20 mouse cellular contexts compared by ENCODE assay signal in the genomic region with DNA sequence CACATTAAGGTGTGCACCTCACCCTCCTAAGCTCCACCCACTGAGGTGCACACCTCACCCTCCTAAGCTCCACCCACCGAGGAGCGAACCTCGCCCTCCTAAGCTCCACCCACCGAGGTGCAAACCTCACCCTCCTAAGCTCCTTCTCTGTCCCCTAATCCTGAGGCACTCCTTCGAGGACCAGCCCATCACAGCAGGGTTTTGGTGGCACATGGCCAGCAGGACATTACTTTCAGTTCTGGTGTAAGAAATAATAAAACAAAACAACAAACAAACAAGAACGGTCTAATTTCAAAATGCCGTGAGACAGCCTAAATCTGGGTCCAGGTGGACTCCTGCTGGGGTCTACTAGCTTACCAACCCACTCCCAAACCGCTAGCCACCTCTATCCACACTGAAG.
A peak's percentile ranks its signal among the peaks of the same experiment; 100 is the strongest.
DNase-seq lines count a peak whose midpoint lies in the region; ATAC-seq lines count a peak whose summit lies in the region.
"Had no signal": no experiment of that assay in that cellular context is flagged by ENCODE, and none has a peak within 500 bp of the region (broad histone marks: within the 10 kb centered on the region; RNA-seq: fewer than 3 reads in every experiment).

No protein-coding gene starts in this region.

- no peak overlapping the region for H3K9ac ChIP-seq in liver, embryonic 12.5 days
- no peak overlapping the region for H3K9ac ChIP-seq in liver, embryonic 11.5 days (ENCODE audit: low read depth, low read length)
- no peak overlapping the region for H3K9ac ChIP-seq in midbrain, embryonic 13.5 days (replicated peaks)
- H3K9ac ChIP-seq: embryonic facial prominence, embryonic 13.5 days; embryonic facial prominence, embryonic 15.5 days; forebrain, embryonic 13.5 days; forebrain, embryonic 15.5 days; forebrain, postnatal 0 days had no signal

- no peaks in the 10 kb centered on the region for H3K27me3 ChIP-seq in liver, embryonic 12.5 days (replicated peaks)
- H3K27me3 ChIP-seq in liver, embryonic 11.5 days (replicated peaks; ENCODE audit: control insufficient read depth, insufficient read depth, low read length) = no peaks in the 10 kb centered on the region
- no peaks in the 10 kb centered on the region for H3K27me3 ChIP-seq in midbrain, embryonic 13.5 days
- H3K27me3 ChIP-seq: forebrain, embryonic 13.5 days; forebrain, embryonic 15.5 days had no signal

- no peak overlapping the region for H3K4me2 ChIP-seq in liver, embryonic 12.5 days
- H3K4me2 ChIP-seq in liver, embryonic 11.5 days = no peak overlapping the region
- no peak overlapping the region for H3K4me2 ChIP-seq in midbrain, embryonic 13.5 days (replicated peaks)
- H3K4me2 ChIP-seq: embryonic facial prominence, embryonic 13.5 days; embryonic facial prominence, embryonic 15.5 days; forebrain, embryonic 13.5 days; forebrain, embryonic 15.5 days had no signal

- ATAC-seq in liver, embryonic 12.5 days = no peak
- ATAC-seq in liver, embryonic 11.5 days (replicated peaks; ENCODE audit: low FRiP score) = no peak; the same call in 1 of the 2 replicates
- no peak for ATAC-seq in erythroid progenitor cell, adult 5-6 weeks (replicated peaks; ENCODE audit: low FRiP score, poor library complexity, severe bottlenecking)
- ATAC-seq in midbrain, embryonic 13.5 days = no peak
- ATAC-seq: forebrain, embryonic 13.5 days; forebrain, embryonic 15.5 days; forebrain, postnatal 0 days; Patski had no signal

- H3K4me3 ChIP-seq in liver, embryonic 12.5 days = no peak overlapping the region
- no peak overlapping the region for H3K4me3 ChIP-seq in liver, embryonic 11.5 days (ENCODE audit: low read depth, low read length)
- H3K4me3 ChIP-seq in midbrain, embryonic 13.5 days (replicated peaks) = no peak overlapping the region
- H3K4me3 ChIP-seq: embryonic facial prominence, embryonic 13.5 days; embryonic facial prominence, embryonic 15.5 days; erythroblast, embryonic 14.5 days; forebrain, embryonic 13.5 days; forebrain, embryonic 15.5 days had no signal

- peak overlapping the region; percentile 54; the same call in 1 of the 2 replicates for H3K27ac ChIP-seq in liver, embryonic 12.5 days
- H3K27ac ChIP-seq in liver, embryonic 11.5 days (ENCODE audit: low read depth, low read length) = no peak overlapping the region
- no peak overlapping the region for H3K27ac ChIP-seq in midbrain, embryonic 13.5 days
- H3K27ac ChIP-seq: embryonic facial prominence, embryonic 13.5 days; embryonic facial prominence, embryonic 15.5 days; forebrain, embryonic 13.5 days; forebrain, embryonic 15.5 days had no signal

- H3K9me3 ChIP-seq in liver, embryonic 12.5 days (replicated peaks) = no peaks in the 10 kb centered on the region
- H3K9me3 ChIP-seq in liver, embryonic 11.5 days (ENCODE audit: control insufficient read depth, low read length) = no peaks in the 10 kb centered on the region
- no peaks in the 10 kb centered on the region for H3K9me3 ChIP-seq in midbrain, embryonic 13.5 days
- H3K9me3 ChIP-seq: embryonic facial prominence, embryonic 13.5 days; embryonic facial prominence, embryonic 15.5 days; forebrain, embryonic 13.5 days; forebrain, embryonic 15.5 days had no signal

- no peak for DNase-seq in liver, embryonic 11.5 days (ENCODE audit: low spot score)
- DNase-seq in R1 (ENCODE audit: low read depth, low spot score) = peak; percentile 35
- DNase-seq: adrenal gland, adult 2 months; adrenal gland, postnatal 10 days; adrenal gland, postnatal 25 days; cerebellum, adult 11 months; cerebellum, adult 18-20 months; cerebellum, adult 8-10 months; cerebellum, adult 9-11 months; embryo, embryonic 11 days; forebrain, postnatal 0 days had no signal

- H3K36me3 ChIP-seq in liver, embryonic 12.5 days = no peaks in the 10 kb centered on the region
- H3K36me3 ChIP-seq in liver, embryonic 11.5 days (ENCODE audit: control insufficient read depth, insufficient read depth, low read length) = no peaks in the 10 kb centered on the region
- H3K36me3 ChIP-seq in midbrain, embryonic 13.5 days = no peaks in the 10 kb centered on the region
- H3K36me3 ChIP-seq: embryonic facial prominence, embryonic 13.5 days; embryonic facial prominence, embryonic 15.5 days; forebrain, embryonic 15.5 days had no signal

- WGBS in liver, embryonic 12.5 days (ENCODE audit: insufficient replicate concordance) = 55% methylated on average over 8 of the region's 8 CpGs
- 64% methylated on average over 8 of the region's 8 CpGs for WGBS in liver, embryonic 11.5 days
- WGBS in midbrain, embryonic 13.5 days = 88% methylated on average over 8 of the region's 8 CpGs

- H3K4me1 ChIP-seq in liver, embryonic 12.5 days = peaks cover 25% of the 10 kb centered on the region; the same call in 1 of the 2 replicates
- H3K4me1 ChIP-seq in liver, embryonic 11.5 days (replicated peaks; ENCODE audit: control insufficient read depth, insufficient read depth, low read length) = peaks cover 11% of the 10 kb centered on the region
- peaks cover 41% of the 10 kb centered on the region for H3K4me1 ChIP-seq in midbrain, embryonic 13.5 days (replicated peaks)
- H3K4me1 ChIP-seq: embryonic facial prominence, embryonic 15.5 days had no signal
